Mouse (Mus musculus): ENCODE data around the gene Tnfrsf17. TPM values are rescaled to one million over a fixed set of nuclear protein-coding genes. Genes with fewer than 3 reads are reported as not detected.

The Tnfrsf17 gene
- total and polyA plus RNA-seq, 3 experiments = not detected

GRCm38 (mm10) chr16:11323324-11324051 is 9.9 kb downstream of the Tnfrsf17 start:
- peaks cover 0 to 5% of the 10 kb centered on the region in 2 experiments; a peak in 1 of 4 replicates for H3K36me3 ChIP-seq (ENCODE audit: control insufficient read depth in 1 of 2, insufficient read depth in 2 of 2, low read length in 2 of 2)
- TF ChIP-seq SIN3A (IDR thresholded peaks at IDR 0.05; ENCODE audit: low read length) (peak; percentile 20; the same call in 1 of the 2 replicates), USF1 (IDR thresholded peaks at IDR 0.05; ENCODE audit: low read depth, low read length) (no peak), TBP (IDR thresholded peaks at IDR 0.05; ENCODE audit: low read depth, low read length) (no peak), UBTF (IDR thresholded peaks at IDR 0.05; ENCODE audit: borderline replicate concordance, insufficient read depth, low read depth, low read length) (0 out of 2 replicates have a peak, but pooled peaks have one; percentile 12)
- no peaks in the 10 kb centered on the region; a peak in 2 of 4 replicates for H3K27me3 ChIP-seq (ENCODE audit: control insufficient read depth in 1 of 2, insufficient read depth in 2 of 2, low read length in 2 of 2)
- H3K27ac ChIP-seq (ENCODE audit: control insufficient read depth, low read depth, low read length) = no peak overlapping the region
- peak overlapping the region; percentile 73 for H3K9ac ChIP-seq (ENCODE audit: control insufficient read depth, low read depth, low read length, poor library complexity, severe bottlenecking)
- H3K79me2 ChIP-seq (ENCODE audit: control insufficient read depth, insufficient read depth, low read length, poor library complexity) = no peaks in the 10 kb centered on the region; the same call in 1 of the 2 replicates
- no peaks in the 10 kb centered on the region for H3K9me3 ChIP-seq (replicated peaks; ENCODE audit: insufficient read depth, low read length)
- H3K4me3 ChIP-seq (ENCODE audit: control insufficient read depth in 1 of 2, insufficient read depth in 1 of 2, low read depth in 2 of 2, low read length in 2 of 2) = peak overlapping the region; percentile 85 to 94
- DNase-seq (ENCODE audit: low read depth, low spot score) = peak; percentile 55
- peaks cover 0 to 7% of the 10 kb centered on the region in 2 experiments; a peak in 3 of 4 replicates for H3K4me1 ChIP-seq (ENCODE audit: control insufficient read depth in 1 of 2, insufficient read depth in 2 of 2, low read length in 2 of 2)

DNA sequence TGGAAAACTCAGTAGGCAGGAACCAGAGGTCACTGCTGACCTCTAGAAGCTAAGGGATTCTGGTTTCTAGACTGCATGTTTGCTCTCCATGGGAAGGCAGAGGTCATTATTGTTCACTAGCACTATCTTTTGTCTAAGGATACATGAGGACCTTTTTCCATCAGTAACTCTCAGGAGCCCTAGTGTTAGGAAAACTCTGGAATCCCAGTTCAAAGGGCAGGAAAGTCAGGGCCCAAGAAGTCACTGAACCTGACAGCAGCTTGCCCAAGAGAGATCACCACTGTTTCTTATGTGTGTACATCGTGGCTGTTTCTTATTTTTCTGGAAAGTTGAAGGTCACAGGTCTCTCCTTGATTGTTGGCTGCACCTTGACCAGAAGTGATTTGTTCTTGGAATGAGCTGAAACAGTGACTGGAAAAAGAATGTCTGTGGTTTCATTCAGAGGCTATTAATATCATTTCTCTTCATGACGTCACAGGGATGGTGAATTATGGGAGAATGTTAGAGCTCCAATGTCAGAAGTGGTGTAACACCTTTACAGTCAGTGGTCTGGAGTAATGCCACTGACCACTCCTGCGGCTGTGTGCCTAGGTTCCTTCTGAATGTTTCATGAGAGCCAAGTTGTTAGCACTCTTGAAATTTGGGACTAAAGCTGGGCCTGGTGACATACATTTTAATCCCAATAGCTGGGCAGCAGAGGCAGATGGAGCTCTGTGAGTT is 16.6 kb downstream of the Tnfrsf17 start:
- Histone ChIP-seq H3K27me3 (ENCODE audit: control insufficient read depth in 1 of 2, insufficient read depth in 2 of 2, low read length in 2 of 2) (no peaks in the 10 kb centered on the region; a peak in 1 of 4 replicates), H3K27ac (ENCODE audit: control insufficient read depth, low read depth, low read length) (no peak overlapping the region), H3K9me3 (replicated peaks; ENCODE audit: insufficient read depth, low read length) (no peaks in the 10 kb centered on the region), H3K79me2 (ENCODE audit: control insufficient read depth, insufficient read depth, low read length, poor library complexity) (no peaks in the 10 kb centered on the region), H3K36me3 (ENCODE audit: control insufficient read depth in 1 of 2, insufficient read depth in 2 of 2, low read length in 2 of 2) (no peaks in the 10 kb centered on the region), H3K4me3 (ENCODE audit: control insufficient read depth in 1 of 2, insufficient read depth in 1 of 2, low read depth in 2 of 2, low read length in 2 of 2) (no peak overlapping the region), H3K9ac (ENCODE audit: control insufficient read depth, low read depth, low read length, poor library complexity, severe bottlenecking) (no peak overlapping the region), H3K4me1 (ENCODE audit: control insufficient read depth in 1 of 2, insufficient read depth in 2 of 2, low read length in 2 of 2) (no peaks in the 10 kb centered on the region)
- no peak for TF ChIP-seq UBTF (IDR thresholded peaks at IDR 0.05; ENCODE audit: borderline replicate concordance, insufficient read depth, low read depth, low read length)
- TF ChIP-seq GABPA (IDR thresholded peaks at IDR 0.05; ENCODE audit: low read depth, low read length) = no peak
- TF ChIP-seq USF1 (IDR thresholded peaks at IDR 0.05; ENCODE audit: low read depth, low read length) = no peak
- TF ChIP-seq KAT2A (conservative IDR thresholded peaks at IDR 0.05; ENCODE audit: low read depth, low read length) = no peak
- no peak for TF ChIP-seq ZMIZ1 (IDR thresholded peaks at IDR 0.05; ENCODE audit: low read depth, low read length)
- TF ChIP-seq E2F4 (IDR thresholded peaks at IDR 0.05; ENCODE audit: borderline replicate concordance, low read depth, low read length) = no peak
- TF ChIP-seq CHD1 (IDR thresholded peaks at IDR 0.05; ENCODE audit: low read depth, low read length) = no peak
- TF ChIP-seq MYC (IDR thresholded peaks at IDR 0.05; ENCODE audit: low read depth, low read length) = no peak
- no peak for TF ChIP-seq BHLHE40 (IDR thresholded peaks at IDR 0.05; ENCODE audit: borderline replicate concordance, low read depth, low read length)
- no peak for TF ChIP-seq MYB (IDR thresholded peaks at IDR 0.05; ENCODE audit: low read depth, low read length)
- TF ChIP-seq TAL1 (IDR thresholded peaks at IDR 0.05; ENCODE audit: low read length) = no peak
- DNase-seq (ENCODE audit: low read depth, low spot score) = no peak

Measured in MEL (cell line).